Mouse (Mus musculus) MEL (cell line): ENCODE data around the gene Ap3m1.

Source experiments
- BHLHE40 ChIP-seq: IDR thresholded peaks from 2 replicates; pipeline ENCODE4 v1.6.1; 2012; ENCODE audit warnings: low read depth, mild to moderate bottlenecking, inconsistent platforms, low read length, improper control_type of control experiment, borderline replicate concordance
- CTCF ChIP-seq, 3 experiments: IDR thresholded peaks in 2 of 3; conservative IDR thresholded peaks in 1 of 3; 2 replicates each; pipeline ENCODE4 v1.5.1; 2011 to 2012; ENCODE audit warnings: low read length in 3 of 3, low read depth in 2 of 3, mild to moderate bottlenecking in 2 of 3, improper control_type of control experiment in 1 of 3, inconsistent platforms in 1 of 3, mixed read lengths in 1 of 3, moderate library complexity in 1 of 3; ENCODE audit not compliant: control insufficient read depth in 1 of 3, insufficient read depth in 1 of 3, poor library complexity in 1 of 3, severe bottlenecking in 1 of 3
- E2F4 ChIP-seq: IDR thresholded peaks from 2 replicates; pipeline ENCODE4 v1.6.1; 2011; ENCODE audit warnings: low read depth, low read length, improper control_type of control experiment, borderline replicate concordance
- GATA1 ChIP-seq: IDR thresholded peaks from 2 replicates; pipeline ENCODE4 v1.6.1; 2011; ENCODE audit warnings: low read depth, low read length, improper control_type of control experiment
- KAT2A ChIP-seq: conservative IDR thresholded peaks from 2 replicates; pipeline ENCODE4 v1.6.1; 2012; ENCODE audit warnings: low read depth, low read length, improper control_type of control experiment, inconsistent platforms
- MAX ChIP-seq: IDR thresholded peaks from 2 replicates; pipeline ENCODE4 v1.6.1; 2011; ENCODE audit warnings: low read length, improper control_type of control experiment
- MXI1 ChIP-seq: IDR thresholded peaks from 2 replicates; pipeline ENCODE4 v1.6.1; 2011; ENCODE audit warnings: mild to moderate bottlenecking, low read depth, low read length, improper control_type of control experiment
- NELFE ChIP-seq: IDR thresholded peaks from 2 replicates; pipeline ENCODE4 v1.6.1; 2011; ENCODE audit warnings: low read depth, low read length, improper control_type of control experiment
- POLR2A ChIP-seq, 2 experiments: IDR thresholded peaks; 2 replicates each; pipeline ENCODE4 v1.6.1; 2011 to 2012; ENCODE audit warnings: low read length in 2 of 2, mild to moderate bottlenecking in 2 of 2, control low read depth in 1 of 2, improper control_type of control experiment in 1 of 2, low read depth in 1 of 2, moderate library complexity in 1 of 2; ENCODE audit not compliant: control insufficient read depth in 1 of 2, insufficient read depth in 1 of 2, poor library complexity in 1 of 2
- UBTF ChIP-seq: IDR thresholded peaks from 2 replicates; pipeline ENCODE4 v1.6.1; 2012; ENCODE audit warnings: low read depth, mild to moderate bottlenecking, inconsistent platforms, low read length, improper control_type of control experiment, moderate library complexity, borderline replicate concordance; ENCODE audit not compliant: insufficient read depth
- USF1 ChIP-seq: IDR thresholded peaks from 2 replicates; pipeline ENCODE4 v1.6.1; 2014; ENCODE audit warnings: low read depth, mild to moderate bottlenecking, inconsistent platforms, low read length, improper control_type of control experiment, moderate library complexity
- ZC3H11A ChIP-seq: IDR thresholded peaks from 2 replicates; pipeline ENCODE4 v1.6.1; 2012; ENCODE audit warnings: low read depth, mild to moderate bottlenecking, inconsistent platforms, low read length, improper control_type of control experiment

DNA sequence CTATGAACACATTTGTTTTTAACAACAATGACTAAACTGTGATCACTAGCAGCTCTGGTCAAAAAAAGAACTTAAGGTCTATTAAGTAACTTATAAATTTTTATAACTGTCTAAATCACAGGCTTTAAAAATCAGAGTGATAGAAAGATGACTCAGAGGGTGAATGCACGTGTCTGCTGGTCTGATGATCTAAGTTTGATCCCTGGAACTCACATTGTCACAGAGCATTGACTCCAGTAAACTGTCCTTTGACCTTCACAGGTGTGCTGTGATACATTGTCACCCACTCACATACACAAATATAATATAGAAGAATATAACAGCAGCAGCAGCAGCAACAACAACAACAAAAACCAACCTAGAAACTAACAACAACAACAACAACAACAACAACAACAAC is 60.8 kb downstream of the Ap3m1 start:
- TF ChIP-seq KAT2A (no peak), MAX (no peak), UBTF (no peak), CTCF (IDR thresholded peaks at IDR 0.05 in 2 of 3, conservative IDR thresholded peaks at IDR 0.05 in 1 of 3; ENCODE audit: control insufficient read depth in 1 of 3, insufficient read depth in 1 of 3, low read depth in 2 of 3, low read length in 3 of 3, poor library complexity in 1 of 3, severe bottlenecking in 1 of 3) (no peak), MXI1 (no peak), POLR2A (IDR thresholded peaks at IDR 0.05; ENCODE audit: control insufficient read depth in 1 of 2, insufficient read depth in 1 of 2, low read depth in 1 of 2, low read length in 2 of 2, poor library complexity in 1 of 2) (no peak), NELFE (no peak), E2F4 (no peak), ZC3H11A (no peak), BHLHE40 (no peak), GATA1 (no peak), USF1 (no peak)
